Mouse (Mus musculus) lung, embryonic 14.5 days (tissue): ENCODE results near the gene Aldh16a1. TPM values are rescaled to one million over a fixed set of nuclear protein-coding genes. Genes with fewer than 3 reads are reported as not detected.
"Not testable (repeated sequence)": the region's sequence is repeated elsewhere in the genome, so short reads cannot be mapped to it uniquely, and the experiment has no call there.

Experiments used
- ATAC-seq: fragments of 200-750 bp; cut with Nextera tagmentation; 2 replicates; pipeline ENCODE4 v1.8.0; 2017; ENCODE audit warnings: mild to moderate bottlenecking, moderate TSS enrichment, moderate library complexity; ENCODE audit not compliant: insufficient read depth
- DNase-seq: peaks from one replicate; pipeline ENCODE4 v3.0.0-alpha.2; 2015
- H3K27ac ChIP-seq: fragments of 300-500 bp; sonication (generic); 2 replicates; pipeline ENCODE4 v1.5.1; 2014; ENCODE audit warnings: low read depth, mild to moderate bottlenecking, moderate library complexity
- H3K27me3 ChIP-seq: fragments of 300-500 bp; sonication (generic); 2 replicates; pipeline ENCODE4 v1.6.1; 2014; ENCODE audit warnings: low read length, control low read depth; ENCODE audit not compliant: insufficient read depth
- H3K36me3 ChIP-seq: fragments of 300-500 bp; sonication (generic); 2 replicates; pipeline ENCODE4 v1.6.1; 2014; ENCODE audit warnings: control low read depth; ENCODE audit not compliant: insufficient read depth
- H3K4me1 ChIP-seq: fragments of 300-500 bp; sonication (generic); 2 replicates; pipeline ENCODE4 v1.6.1; 2014; ENCODE audit warnings: antibody characterized with exemption, control low read depth; ENCODE audit not compliant: insufficient read depth
- H3K4me2 ChIP-seq: fragments of 300-500 bp; sonication (generic); 2 replicates; pipeline ENCODE4 v1.6.1; 2014; ENCODE audit warnings: mild to moderate bottlenecking
- H3K4me3 ChIP-seq: fragments of 300-500 bp; sonication (generic); 2 replicates; pipeline ENCODE4 v1.5.1; 2014; ENCODE audit warnings: low read depth, low read length
- H3K9ac ChIP-seq: fragments of 300-500 bp; sonication (generic); 2 replicates; pipeline ENCODE4 v1.6.1; 2014
- H3K9me3 ChIP-seq: fragments of 300-500 bp; sonication (generic); 2 replicates; pipeline ENCODE4 v1.6.1; 2016; ENCODE audit warnings: low read depth, low read length, control low read depth
- CTCF ChIP-seq: IDR thresholded peaks from 2 replicates; pipeline ENCODE4 v1.5.1; 2016; ENCODE audit warnings: antibody characterized with exemption, low read depth
- WGBS: fragments of 180-500 bp; shearing (Covaris S2); extraction: QIAGEN DNeasy Blood & Tissue Kit; methylation state at CpG from one replicate; pipeline ENCODE4 v1.1.7; 2014; 5-methylcytosine and 5-hydroxymethylcytosine counted together
- polyA plus RNA-seq: library from polyadenylated mRNA; unstranded; fragments of >200 nt; fragmentation: Nextera tagmentation; extraction: Ambion mirVana; gene quantifications from 2 replicates; pipeline ENCODE4 v1.2.1, GENCODE M21; 2014

The Aldh16a1 gene
- polyA plus RNA-seq, 1 experiment from 2014 or later: 52.9 TPM

GRCm38 (mm10) chr7:45127700-45128224 lies 26.6 kb downstream of the Aldh16a1 start:
- TF ChIP-seq CTCF: no peak
- ATAC-seq: no peak
- Histone ChIP-seq H3K4me3 (peak overlapping the region; percentile 67), H3K4me1 (peaks cover 16% of the 10 kb centered on the region), H3K9me3 (no peaks in the 10 kb centered on the region), H3K36me3 (peaks cover 42% of the 10 kb centered on the region), H3K9ac (peak overlapping the region; percentile 97), H3K27ac (peak overlapping the region; percentile 95), H3K4me2 (peak overlapping the region; percentile 92), H3K27me3 (no peaks in the 10 kb centered on the region)
- WGBS: under 1% methylated on average over 6 of the region's 6 CpGs
- peak; percentile 31 for DNase-seq

- Histone ChIP-seq H3K36me3 (peaks cover 48% of the 10 kb centered on the region), H3K27me3 (no peaks in the 10 kb centered on the region), H3K4me2 (peak overlapping the region; percentile 92), H3K4me3 (peak overlapping the region; percentile 67), H3K4me1 (peaks cover 19% of the 10 kb centered on the region), H3K27ac (peak overlapping the region; percentile 95), H3K9ac (peak overlapping the region; percentile 97), H3K9me3 (no peaks in the 10 kb centered on the region)
- DNase-seq (peak; percentile 46), ATAC-seq (no peak)
- peak; percentile 47 for TF ChIP-seq CTCF
- WGBS: 27% methylated on average over 21 of the region's 21 CpGs
Observed at GRCm38 (mm10) chr7:45126844-45127699, 27.3 kb downstream of the Aldh16a1 start.

GRCm38 (mm10) chr7:45126147-45126843 lies 28.1 kb downstream of the Aldh16a1 start:
- WGBS: 66% methylated on average over 17 of the region's 17 CpGs

GRCm38 (mm10) chr7:45125649-45126048 lies 28.7 kb downstream of the Aldh16a1 start:
- Histone ChIP-seq H3K9ac (peak overlapping the region; percentile 97), H3K4me2 (peak overlapping the region; percentile 92), H3K4me1 (peaks cover 19% of the 10 kb centered on the region), H3K27ac (peak overlapping the region; percentile 95), H3K4me3 (peak overlapping the region; percentile 67; the same call in 1 of the 2 replicates), H3K36me3 (peaks cover 63% of the 10 kb centered on the region)
- ATAC-seq, DNase-seq, H3K9me3 ChIP-seq, H3K27me3 ChIP-seq: not testable (repeated sequence)
- 58% methylated on average over 5 of the region's 5 CpGs for WGBS

More at GRCm38 (mm10) chr7:45126147-45126843, 28.1 kb downstream of the Aldh16a1 start:
- peak overlapping the region; percentile 95 for H3K27ac ChIP-seq
- no peak for DNase-seq
- peaks cover 19% of the 10 kb centered on the region for H3K4me1 ChIP-seq
- ATAC-seq: no peak
- TF ChIP-seq CTCF: no peak
- H3K4me2 ChIP-seq: peak overlapping the region; percentile 92
- no peaks in the 10 kb centered on the region for H3K9me3 ChIP-seq
- H3K9ac ChIP-seq: peak overlapping the region; percentile 97
- H3K36me3 ChIP-seq: peaks cover 56% of the 10 kb centered on the region
- peak overlapping the region; percentile 67 for H3K4me3 ChIP-seq
- H3K27me3 ChIP-seq: no peaks in the 10 kb centered on the region

GRCm38 (mm10) chr7:45125144-45125600 lies 29.2 kb downstream of the Aldh16a1 start:
- Histone ChIP-seq H3K4me3 (no peak overlapping the region), H3K9me3 (no peaks in the 10 kb centered on the region), H3K9ac (peak overlapping the region; percentile 33; the same call in 1 of the 2 replicates), H3K27me3 (no peaks in the 10 kb centered on the region), H3K27ac (peak overlapping the region; percentile 95), H3K36me3 (peaks cover 67% of the 10 kb centered on the region), H3K4me2 (peak overlapping the region; percentile 92), H3K4me1 (peaks cover 19% of the 10 kb centered on the region)
- 16% methylated on average over 7 of the region's 7 CpGs for WGBS
- DNase-seq (peak; percentile 80), ATAC-seq (no peak)
- peak; percentile 50 for TF ChIP-seq CTCF

GRCm38 (mm10) chr7:45124224-45125143 lies 29.9 kb downstream of the Aldh16a1 start, which contains the start of gene Rps11:
Gene Rps11 (minus strand): TSS chr7:45124439.
- Histone ChIP-seq H3K4me2 (peak within 1 kb of the TSS; percentile 92), H3K27me3 (no peaks in the 10 kb centered on the region), H3K4me3 (peak within 1 kb of the TSS; percentile 99), H3K9ac (peak within 1 kb of the TSS; percentile 98), H3K27ac (peak within 1 kb of the TSS; percentile 95), H3K36me3 (peaks cover 73% of the 10 kb centered on the region), H3K4me1 (peaks cover 15% of the 10 kb centered on the region), H3K9me3 (no peaks in the 10 kb centered on the region)
- WGBS: under 1% methylated on average over 59 of the region's 59 CpGs
- no peak for TF ChIP-seq CTCF
- DNase-seq (peak; percentile 100), ATAC-seq (peak; percentile 79)
